Mouse (Mus musculus): ENCODE measurements at regions not wholly inside any gene's neighbourhood (a gene's known extent, or its start where the extent isn't known, plus 50 kb on each side); places are given as distances from the start of the nearest gene placed in this dataset.

DNA sequence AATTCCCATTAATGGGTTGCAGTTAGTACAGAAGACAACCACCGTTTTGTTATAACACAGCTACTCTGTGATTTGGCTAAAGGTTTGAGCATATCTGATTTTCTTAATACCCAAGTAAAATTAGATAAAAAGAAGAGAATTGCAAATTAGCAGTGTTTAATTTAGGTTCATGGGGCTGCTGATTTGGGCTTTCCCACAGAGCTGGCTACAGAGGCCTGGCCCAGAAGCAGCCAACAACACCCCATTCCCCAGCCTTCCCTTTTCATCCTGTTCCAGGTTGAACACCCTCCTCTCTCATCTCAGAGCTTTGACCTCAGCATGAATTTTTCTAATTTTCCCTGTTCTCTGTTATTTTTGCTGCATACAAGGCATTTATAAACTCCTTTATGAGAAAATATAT lies 260.3 kb upstream of the Negr1 start:
- WGBS = 47% methylated on average over 1 of the region's 1 CpGs
- H3K9ac ChIP-seq = no peak overlapping the region
- ATAC-seq (ENCODE audit: low FRiP score, low read depth) = no peak
- no peak overlapping the region for H3K4me3 ChIP-seq
- no peaks in the 10 kb centered on the region for H3K9me3 ChIP-seq
- H3K27me3 ChIP-seq = no peaks in the 10 kb centered on the region
- H3K4me1 ChIP-seq (replicated peaks) = peaks cover 17% of the 10 kb centered on the region
- H3K36me3 ChIP-seq = no peaks in the 10 kb centered on the region
- no peak overlapping the region for H3K4me2 ChIP-seq
- H3K27ac ChIP-seq (replicated peaks) = no peak overlapping the region

DNA sequence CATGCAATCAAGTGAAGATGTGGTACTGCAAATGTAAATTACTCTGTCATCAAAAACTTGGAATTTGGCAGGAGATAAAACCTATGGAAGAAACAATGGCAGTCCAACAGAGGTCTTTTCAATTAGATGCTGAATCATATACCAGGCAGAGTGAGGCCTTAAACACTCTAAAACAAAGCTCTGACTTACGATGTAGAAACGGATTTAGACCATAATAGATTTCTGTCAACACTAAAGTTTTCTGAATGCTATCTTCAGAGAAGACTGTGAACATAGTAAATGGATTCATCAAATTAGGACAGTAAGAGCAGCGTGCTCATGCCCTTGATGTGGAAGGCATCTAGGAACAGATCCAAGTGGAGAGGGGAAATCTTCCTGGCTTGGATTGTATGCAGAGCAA lies 259.8 kb upstream of the Negr1 start:
- Histone ChIP-seq H3K27me3 (no peaks in the 10 kb centered on the region), H3K9ac (no peak overlapping the region), H3K36me3 (no peaks in the 10 kb centered on the region), H3K27ac (replicated peaks) (no peak overlapping the region), H3K4me2 (no peak overlapping the region), H3K9me3 (no peaks in the 10 kb centered on the region), H3K4me1 (replicated peaks) (peaks cover 17% of the 10 kb centered on the region), H3K4me3 (no peak overlapping the region)
- WGBS = 62% methylated on average over 3 of the region's 3 CpGs
- ATAC-seq (ENCODE audit: low FRiP score, low read depth) = no peak

DNA sequence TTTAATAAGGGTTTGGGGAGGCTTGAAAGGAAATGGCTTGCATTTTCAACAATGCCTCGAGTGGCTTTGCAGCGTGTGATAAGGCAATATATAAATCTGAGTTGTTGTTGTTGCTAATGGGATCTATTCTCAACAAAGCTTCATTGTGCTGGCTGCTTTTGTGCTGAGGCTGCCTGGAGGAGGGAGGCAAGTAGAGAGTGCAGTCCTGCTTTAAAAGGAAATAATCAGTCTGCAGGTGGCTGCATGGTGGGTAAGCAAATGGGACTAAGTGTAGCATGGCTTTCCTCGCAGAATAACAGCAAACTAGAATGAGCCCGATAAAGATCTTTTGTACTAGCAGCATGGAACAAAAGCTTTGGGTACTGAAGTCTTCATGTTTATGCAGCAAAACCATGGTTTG lies 257.4 kb upstream of the Negr1 start:
- no peaks in the 10 kb centered on the region for H3K36me3 ChIP-seq
- no peaks in the 10 kb centered on the region for H3K9me3 ChIP-seq
- ATAC-seq (ENCODE audit: low FRiP score, low read depth) = no peak
- H3K4me1 ChIP-seq (replicated peaks) = peaks cover 17% of the 10 kb centered on the region
- H3K27ac ChIP-seq (replicated peaks) = no peak overlapping the region
- no peak overlapping the region for H3K4me3 ChIP-seq
- no peaks in the 10 kb centered on the region for H3K27me3 ChIP-seq
- H3K9ac ChIP-seq = no peak overlapping the region
- 14% methylated on average over 4 of the region's 4 CpGs for WGBS
- H3K4me2 ChIP-seq = no peak overlapping the region

DNA sequence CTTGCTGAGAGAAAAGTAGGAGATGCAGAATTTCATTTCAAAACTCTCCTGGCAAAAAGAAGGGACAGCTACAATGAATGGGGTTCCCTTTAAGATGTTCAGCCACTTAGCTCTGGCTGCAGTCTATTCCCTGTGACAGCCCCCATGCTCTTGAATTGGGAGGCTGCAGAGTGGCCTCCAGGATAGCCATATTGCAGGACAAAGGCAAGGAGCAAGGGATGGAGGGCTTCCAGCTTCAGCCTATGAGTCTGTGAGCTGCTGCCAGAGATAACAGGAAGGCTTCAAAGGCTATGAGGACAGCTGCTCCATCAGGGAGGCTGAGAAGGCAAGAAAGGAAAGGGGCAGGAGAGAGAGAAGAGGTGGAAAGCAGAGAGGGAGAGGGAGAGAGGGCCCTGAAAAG lies 256.5 kb upstream of the Negr1 start:
- no peaks in the 10 kb centered on the region for H3K9me3 ChIP-seq
- no peaks in the 10 kb centered on the region for H3K36me3 ChIP-seq
- ATAC-seq (ENCODE audit: low FRiP score, low read depth) = no peak
- H3K4me2 ChIP-seq = no peak overlapping the region
- H3K9ac ChIP-seq = no peak overlapping the region
- no peaks in the 10 kb centered on the region for H3K27me3 ChIP-seq
- no peak overlapping the region for H3K4me3 ChIP-seq
- no peak overlapping the region; the same call in 1 of the 2 replicates for H3K27ac ChIP-seq (replicated peaks)
- H3K4me1 ChIP-seq (replicated peaks) = peaks cover 16% of the 10 kb centered on the region

DNA sequence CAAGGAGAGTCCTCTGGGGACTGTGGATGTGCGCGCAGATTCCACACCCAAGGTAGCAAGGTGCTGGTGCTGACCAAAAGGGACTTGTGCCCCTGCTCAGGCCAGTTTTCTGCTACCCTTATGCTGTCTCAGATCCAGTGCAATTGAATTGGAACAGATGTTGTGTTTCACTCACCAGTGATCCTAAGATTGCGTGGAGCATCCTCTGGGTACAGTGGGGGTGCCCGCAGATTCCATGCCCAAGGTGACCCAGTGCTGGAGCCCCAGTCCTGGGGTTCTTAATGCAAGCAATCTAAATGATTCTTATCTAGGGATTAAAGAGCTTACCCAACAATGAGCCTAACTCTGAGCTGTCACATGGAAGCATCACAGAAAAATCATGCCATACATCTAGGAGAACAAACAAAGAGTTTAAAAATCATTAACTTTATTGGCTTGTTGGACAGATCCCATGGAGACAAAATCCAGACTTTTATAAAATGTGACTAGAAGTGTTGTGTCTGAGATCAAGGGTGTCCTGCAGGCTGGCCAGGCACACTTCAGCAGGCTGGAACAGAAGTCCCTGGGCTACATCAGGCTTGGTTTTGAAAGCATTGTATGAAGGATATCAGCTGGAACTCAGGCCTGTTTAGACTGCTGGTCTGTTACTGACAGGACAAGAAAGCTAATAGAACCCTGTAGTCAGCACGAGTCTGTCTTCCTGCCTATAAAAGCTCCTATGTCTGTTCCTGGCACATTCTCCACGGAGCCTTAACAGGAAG lies 226.4 kb upstream of the Negr1 start:
- H3K9ac ChIP-seq = no peak overlapping the region
- no peaks in the 10 kb centered on the region for H3K36me3 ChIP-seq
- no peak overlapping the region for H3K4me3 ChIP-seq
- no peak for ATAC-seq (ENCODE audit: low FRiP score, low read depth)
- H3K27ac ChIP-seq (replicated peaks) = no peak overlapping the region
- H3K4me1 ChIP-seq (replicated peaks) = no peaks in the 10 kb centered on the region
- H3K9me3 ChIP-seq = no peaks in the 10 kb centered on the region
- H3K4me2 ChIP-seq = no peak overlapping the region
- no peaks in the 10 kb centered on the region for H3K27me3 ChIP-seq
- WGBS = 71% methylated on average over 6 of the region's 6 CpGs

DNA sequence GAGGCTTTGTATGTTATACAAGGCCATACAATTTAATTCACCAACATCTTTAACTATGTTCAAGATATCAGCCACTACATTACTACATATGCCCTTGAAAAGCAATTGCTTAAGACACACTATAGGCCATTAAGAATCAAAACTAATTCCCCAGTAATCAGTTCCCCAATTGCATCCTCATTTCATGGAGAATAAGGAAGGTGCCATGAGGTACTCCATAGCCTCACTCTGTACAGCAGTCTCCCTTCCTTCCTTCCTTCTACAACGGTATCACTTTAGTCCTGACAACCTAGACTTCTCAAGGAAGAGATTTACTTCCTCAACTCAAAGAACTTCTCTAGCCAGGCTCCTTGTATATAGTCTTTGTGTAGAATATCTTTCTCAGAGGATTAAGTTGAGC lies 220.1 kb upstream of the Negr1 start:
- Histone ChIP-seq H3K27ac (replicated peaks) (no peak overlapping the region), H3K27me3 (no peaks in the 10 kb centered on the region), H3K9ac (no peak overlapping the region), H3K4me2 (no peak overlapping the region), H3K4me1 (replicated peaks) (no peaks in the 10 kb centered on the region), H3K36me3 (no peaks in the 10 kb centered on the region), H3K9me3 (no peaks in the 10 kb centered on the region), H3K4me3 (no peak overlapping the region)
- ATAC-seq (ENCODE audit: low FRiP score, low read depth) = no peak
- 86% methylated on average over 1 of the region's 1 CpGs for WGBS

DNA sequence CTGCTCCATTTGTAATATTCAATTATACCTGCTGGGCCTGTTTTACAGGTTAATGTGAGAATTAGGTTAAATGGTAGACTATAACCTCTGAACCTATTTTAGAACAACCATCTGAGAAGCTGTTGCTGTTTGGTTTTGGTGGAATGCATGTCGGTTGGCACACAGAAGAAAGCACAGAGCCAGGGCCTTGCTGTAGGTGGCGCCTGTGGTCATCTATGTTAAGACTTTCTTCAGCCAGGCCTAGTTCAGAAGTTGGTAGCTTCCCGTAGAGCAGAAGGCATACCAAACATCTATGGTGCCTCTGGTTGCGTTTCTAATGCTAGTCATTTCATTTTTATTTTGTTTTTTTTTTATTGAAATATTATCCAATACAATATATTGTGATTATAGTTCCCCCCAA lies 209.9 kb upstream of the Negr1 start:
- ATAC-seq (ENCODE audit: low FRiP score, low read depth) = no peak
- no peak overlapping the region for H3K4me2 ChIP-seq
- H3K9me3 ChIP-seq = no peaks in the 10 kb centered on the region
- no peak overlapping the region for H3K9ac ChIP-seq
- H3K4me1 ChIP-seq (replicated peaks) = no peaks in the 10 kb centered on the region; the same call in 1 of the 2 replicates
- no peak overlapping the region for H3K4me3 ChIP-seq
- H3K36me3 ChIP-seq = no peaks in the 10 kb centered on the region
- H3K27ac ChIP-seq (replicated peaks) = no peak overlapping the region
- 59% methylated on average over 4 of the region's 4 CpGs for WGBS
- no peaks in the 10 kb centered on the region for H3K27me3 ChIP-seq

DNA sequence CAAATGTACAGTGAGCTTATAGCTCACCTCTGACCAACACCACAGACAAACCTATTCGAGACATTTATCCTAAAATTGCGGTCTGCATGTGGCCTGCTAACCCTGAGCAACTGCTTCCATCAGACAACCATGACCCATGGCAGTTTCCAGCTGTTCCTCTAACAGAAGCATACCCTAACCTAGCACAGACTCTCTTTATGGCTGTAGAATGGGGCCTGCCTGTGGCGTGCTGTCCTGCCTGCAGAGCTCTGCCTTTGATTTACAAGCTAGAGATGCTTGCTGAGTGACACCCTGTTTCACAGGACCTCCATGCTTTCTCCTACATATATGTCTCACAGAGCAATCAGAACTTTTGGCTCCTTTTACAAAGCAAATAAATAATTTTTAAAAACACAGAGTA lies 208.2 kb upstream of the Negr1 start:
- no peak for ATAC-seq (ENCODE audit: low FRiP score, low read depth)
- H3K27me3 ChIP-seq = no peaks in the 10 kb centered on the region
- H3K4me1 ChIP-seq (replicated peaks) = no peaks in the 10 kb centered on the region; the same call in 1 of the 2 replicates
- H3K4me2 ChIP-seq = no peak overlapping the region
- H3K9me3 ChIP-seq = no peaks in the 10 kb centered on the region
- no peak overlapping the region for H3K4me3 ChIP-seq
- no peaks in the 10 kb centered on the region for H3K36me3 ChIP-seq
- no peak overlapping the region for H3K27ac ChIP-seq (replicated peaks)
- no peak overlapping the region for H3K9ac ChIP-seq
- WGBS = 58% methylated on average over 3 of the region's 3 CpGs

DNA sequence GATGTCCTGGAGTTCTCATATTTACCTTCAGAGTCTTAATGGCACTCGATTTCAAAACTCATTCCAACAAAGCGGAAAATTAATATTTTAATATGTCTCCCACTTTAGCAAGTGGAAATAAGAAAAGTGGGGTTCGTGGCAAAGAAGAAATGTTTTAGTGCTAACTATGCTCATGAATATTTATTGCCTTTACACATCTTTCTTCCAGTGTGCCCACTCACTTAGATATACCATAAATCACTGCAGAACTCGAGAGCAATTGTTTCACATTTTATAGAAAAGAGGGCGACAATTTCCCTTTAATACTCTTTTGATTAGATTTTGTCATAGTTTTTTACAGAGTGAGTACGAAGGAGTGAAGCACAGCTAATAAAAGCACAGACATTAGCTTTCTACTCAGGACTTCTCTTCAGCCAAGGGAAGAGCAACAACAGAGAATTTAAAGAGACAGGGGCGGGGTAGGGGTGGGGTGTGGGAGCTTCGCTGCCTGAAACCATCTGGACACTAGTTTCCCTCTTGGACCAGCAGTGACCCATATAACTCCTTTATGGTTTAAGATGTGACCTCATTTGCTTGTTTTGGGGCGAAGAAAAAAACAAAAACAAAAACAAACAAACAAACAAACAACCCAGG lies 207.6 kb upstream of the Negr1 start:
- H3K9ac ChIP-seq = no peak overlapping the region
- WGBS = 48% methylated on average over 9 of the region's 9 CpGs
- H3K36me3 ChIP-seq = no peaks in the 10 kb centered on the region
- no peak overlapping the region for H3K27ac ChIP-seq (replicated peaks)
- no peaks in the 10 kb centered on the region; the same call in 1 of the 2 replicates for H3K4me1 ChIP-seq (replicated peaks)
- H3K9me3 ChIP-seq = no peaks in the 10 kb centered on the region
- H3K4me2 ChIP-seq = no peak overlapping the region
- no peak overlapping the region for H3K4me3 ChIP-seq
- ATAC-seq (ENCODE audit: low FRiP score, low read depth) = no peak
- no peaks in the 10 kb centered on the region for H3K27me3 ChIP-seq

DNA sequence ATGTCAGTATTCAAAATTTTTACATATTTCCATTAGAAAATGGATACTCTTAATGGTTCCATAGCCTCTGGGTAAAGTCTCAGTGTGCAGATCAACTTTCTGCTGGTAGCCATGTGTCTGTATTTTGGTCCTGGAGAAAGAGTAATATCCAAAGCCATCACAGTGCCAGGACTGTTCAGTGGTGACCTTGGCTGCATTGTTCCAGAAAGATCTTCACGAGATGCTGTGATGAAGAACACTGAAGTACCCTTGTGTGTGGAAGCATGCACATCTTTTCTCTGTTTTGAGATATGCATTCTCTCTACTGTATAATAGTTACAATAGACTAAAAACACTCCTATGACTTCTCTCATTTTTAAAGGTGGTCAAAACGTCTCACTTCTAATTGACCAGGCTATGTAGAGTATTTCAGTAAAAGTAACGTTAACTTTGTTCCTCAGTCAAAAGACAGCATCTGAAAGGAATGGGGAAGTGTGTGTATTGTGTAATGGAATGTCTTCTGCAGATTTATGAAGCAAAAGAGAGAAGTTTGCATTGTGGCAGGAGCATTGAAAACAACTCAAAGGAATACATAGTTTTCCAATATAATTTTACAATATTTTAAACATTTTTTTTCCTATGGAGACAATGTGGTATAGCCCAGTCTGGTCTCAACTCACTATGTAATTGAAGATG lies 192.8 kb upstream of the Negr1 start:
- WGBS = 85% methylated on average over 3 of the region's 3 CpGs
- no peaks in the 10 kb centered on the region for H3K36me3 ChIP-seq
- no peak overlapping the region for H3K4me2 ChIP-seq
- no peaks in the 10 kb centered on the region for H3K27me3 ChIP-seq
- no peak for ATAC-seq (ENCODE audit: low FRiP score, low read depth)
- H3K27ac ChIP-seq (replicated peaks) = no peak overlapping the region
- H3K4me3 ChIP-seq = no peak overlapping the region
- no peaks in the 10 kb centered on the region for H3K9me3 ChIP-seq
- H3K4me1 ChIP-seq (replicated peaks) = no peaks in the 10 kb centered on the region
- no peak overlapping the region for H3K9ac ChIP-seq

DNA sequence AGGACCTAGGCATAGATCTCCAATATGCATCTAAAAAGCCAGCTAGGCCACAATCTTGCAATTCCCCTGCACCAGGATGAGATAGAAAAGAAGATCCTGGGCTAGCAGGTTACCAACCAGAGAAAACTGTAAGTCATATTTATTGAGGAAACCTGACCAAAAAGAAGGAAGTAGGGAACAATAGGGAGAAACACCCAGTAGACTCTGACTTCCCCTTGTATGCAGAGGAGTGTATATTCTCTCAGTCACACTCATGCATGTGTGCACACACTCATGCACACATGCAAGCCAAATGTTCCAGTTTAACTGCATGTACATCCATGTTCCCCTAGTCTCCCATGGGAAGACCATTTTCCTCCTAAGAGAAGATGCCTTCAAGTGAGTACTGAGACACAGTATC lies 184.9 kb upstream of the Negr1 start:
- no peaks in the 10 kb centered on the region for H3K4me1 ChIP-seq (replicated peaks)
- H3K9me3 ChIP-seq = no peaks in the 10 kb centered on the region
- no peak overlapping the region for H3K9ac ChIP-seq
- H3K36me3 ChIP-seq = no peaks in the 10 kb centered on the region
- H3K27me3 ChIP-seq = no peaks in the 10 kb centered on the region
- no peak overlapping the region for H3K4me3 ChIP-seq
- H3K27ac ChIP-seq (replicated peaks) = no peak overlapping the region
- no peak for ATAC-seq (ENCODE audit: low FRiP score, low read depth)
- no peak overlapping the region for H3K4me2 ChIP-seq

DNA sequence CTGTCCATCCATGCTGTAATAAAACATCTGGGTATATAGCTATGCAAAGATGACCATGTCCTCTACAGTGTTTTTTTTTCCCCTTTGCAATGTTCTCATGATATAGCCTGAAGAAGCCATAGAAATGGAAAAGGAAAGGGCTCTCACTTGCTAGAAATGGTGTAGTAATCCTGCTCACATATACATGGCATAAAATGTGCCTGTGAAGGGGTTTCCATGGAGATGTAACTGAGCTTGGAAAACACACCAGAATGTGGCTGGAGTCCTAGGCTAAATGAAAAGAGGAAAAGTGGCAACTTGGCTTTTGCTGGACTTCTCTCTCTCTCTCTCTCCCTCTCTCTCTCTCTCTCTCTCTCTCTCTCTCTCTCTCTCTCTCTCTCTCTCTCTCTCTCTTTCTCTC lies 178.7 kb upstream of the Negr1 start:
- no peak for ATAC-seq (ENCODE audit: low FRiP score, low read depth)
- H3K4me3 ChIP-seq = no peak overlapping the region
- no peak overlapping the region for H3K27ac ChIP-seq (replicated peaks)
- H3K4me2 ChIP-seq = no peak overlapping the region
- H3K27me3 ChIP-seq = no peaks in the 10 kb centered on the region
- H3K4me1 ChIP-seq (replicated peaks) = no peaks in the 10 kb centered on the region
- no peaks in the 10 kb centered on the region for H3K36me3 ChIP-seq
- H3K9me3 ChIP-seq = no peaks in the 10 kb centered on the region
- H3K9ac ChIP-seq = no peak overlapping the region

Data from hindbrain, embryonic 15.5 days (tissue).